Mouse (Mus musculus) activated CD4-positive, CD25-positive, alpha-beta regulatory T cell, adult 9 weeks (primary cell): Measurements from ENCODE around the gene Gm9817. TPM values are rescaled to one million over a fixed set of nuclear protein-coding genes. Genes with fewer than 3 reads are reported as not detected.

Source experiments
- polyA plus RNA-seq: library from polyadenylated mRNA; unstranded; fragments of 100-300 nt; shearing (Covaris generic); gene quantifications from one replicate; pipeline ENCODE4 v1.2.1, GENCODE M21; 2017

Gm9817 gene
- polyA plus RNA-seq = not detected

DNA sequence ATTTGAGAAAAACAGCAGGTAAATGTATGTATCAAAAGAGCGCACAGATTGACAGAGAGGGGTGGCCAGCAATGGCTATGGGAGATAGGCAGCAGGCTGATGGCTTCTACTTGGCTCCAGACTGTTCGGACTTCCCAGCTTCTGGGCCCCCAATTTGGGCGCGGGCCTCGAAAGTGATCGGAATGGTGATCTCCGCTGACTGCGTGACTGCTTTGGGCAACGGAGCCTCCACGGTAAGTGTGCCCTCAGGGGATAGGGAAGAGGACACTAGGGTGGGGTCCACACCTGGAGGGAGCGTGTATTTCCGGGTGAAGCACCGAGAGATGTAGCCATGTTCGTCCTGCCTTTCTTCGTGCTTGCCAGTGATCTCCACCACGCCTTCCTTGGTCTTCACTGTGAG, at the start of gene Gm9817:
Gene Gm9817, plus strand, starts transcription at position 301 of the 400 bp plus-strand sequence.

Other genes starting within 250 kb of the Gm9817 start
- gene Dtnbp1, start 76.5 kb upstream of the Gm9817 start, polyA plus RNA-seq = 10.3 TPM